18 mouse cellular contexts compared by ENCODE assay signal in the genomic region with DNA sequence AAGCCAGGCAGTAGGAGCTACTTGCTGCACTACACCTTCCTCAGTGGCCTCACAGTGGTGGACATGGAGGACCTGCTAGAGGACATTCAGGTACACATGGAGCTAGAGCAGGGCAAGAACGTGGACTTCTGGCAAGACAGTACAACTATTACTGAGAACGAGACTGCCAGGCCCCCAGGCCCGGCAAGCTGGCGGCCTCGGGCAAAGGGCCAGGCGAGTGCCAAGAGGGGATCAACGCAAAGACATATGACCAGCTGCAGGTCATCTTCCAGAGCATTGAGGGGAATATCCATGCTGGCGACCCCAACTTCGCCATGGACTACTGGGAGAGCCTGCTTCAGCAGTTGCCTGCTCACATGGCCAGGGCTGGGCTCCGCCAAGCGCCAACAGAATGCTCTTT. TPM values are rescaled to one million over a fixed set of nuclear protein-coding genes. Genes with fewer than 3 reads are reported as not detected.
"Had no signal": no experiment of that assay in that cellular context is flagged by ENCODE, and none has a peak within 500 bp of the region (broad histone marks: within the 10 kb centered on the region; RNA-seq: fewer than 3 reads in every experiment).

No protein-coding gene starts in this region.

- H3K4me3 ChIP-seq: midbrain, embryonic 10.5 days; midbrain, embryonic 12.5 days; myocyte; neural tube, embryonic 13.5 days; neural tube, embryonic 15.5 days had no signal

- DNase-seq: lung, adult 18-20 months; lung, embryonic 14.5 days; lung, postnatal 10 days; midbrain, embryonic 14.5 days; right cerebral cortex, adult 18-20 months; right cerebral cortex, postnatal 25 days; right cerebral cortex, postnatal 4 days; spleen, adult 18-20 months; thymus, adult 18-20 months; thymus, postnatal 14 days; thymus, postnatal 36 days had no signal

- H3K27ac ChIP-seq: midbrain, embryonic 10.5 days; midbrain, embryonic 12.5 days; neural tube, embryonic 13.5 days; neural tube, embryonic 15.5 days had no signal

RNA-seq across cellular contexts. Expression of gene Slc5a5, which starts 39.2 kb away (rescaled TPM):
- total RNA-seq: megakaryocyte, adult 5-6 weeks; megakaryocyte-erythroid progenitor cell, adult 5-6 weeks had no signal
